Mouse (Mus musculus): ENCODE data around the gene Srbd1.

DNA sequence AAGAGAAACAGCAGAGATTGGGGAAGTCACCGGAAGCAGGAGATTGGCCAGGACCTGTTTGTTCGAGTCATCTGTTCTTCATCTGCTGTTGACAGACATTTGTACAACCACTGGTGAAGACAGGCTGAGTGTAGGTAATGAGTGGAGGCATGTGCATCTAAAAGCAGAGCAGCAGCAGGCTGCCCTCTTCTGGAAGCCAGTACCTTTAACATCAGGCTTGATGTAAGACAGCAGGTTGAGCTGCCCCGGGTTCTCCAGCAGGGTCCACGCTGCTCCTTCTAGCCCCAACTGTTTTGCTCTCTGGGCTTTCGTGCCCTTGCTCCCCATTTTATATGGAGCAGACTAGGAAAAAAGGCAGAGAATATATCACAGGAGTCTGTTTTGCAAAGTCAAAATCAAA lies 19.1 kb downstream of the Srbd1 start:
- no peak for TF ChIP-seq POLR2A (IDR thresholded peaks at IDR 0.05; ENCODE audit: insufficient read depth, low read depth, low read length)
- no peak for TF ChIP-seq CTCF (IDR thresholded peaks at IDR 0.05; ENCODE audit: insufficient read depth, low read depth, low read length)
